Mouse (Mus musculus): ENCODE results near the gene Gm20431.

DNA sequence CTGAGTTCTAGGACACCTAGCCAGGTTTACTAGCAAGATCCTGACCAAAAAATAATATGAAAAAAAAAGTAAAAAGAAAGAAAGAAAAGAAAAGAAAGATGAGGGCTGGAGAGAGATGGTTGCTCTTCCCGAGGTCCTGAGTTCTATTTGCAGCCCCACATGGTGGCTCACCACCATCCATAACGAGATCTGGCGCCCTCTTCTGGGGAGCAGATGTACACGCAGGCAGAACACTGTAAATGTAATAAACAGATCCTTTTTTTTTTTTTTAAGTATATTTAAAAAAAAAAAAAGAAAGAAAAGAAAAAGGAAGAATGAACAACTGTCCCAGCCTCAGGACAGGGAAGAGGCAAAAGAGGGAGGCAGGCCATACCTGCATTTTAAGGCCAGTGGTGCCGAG, 17.3 kb upstream of the Gm20431 start:
- TF ChIP-seq CTCF (IDR thresholded peaks at IDR 0.05; ENCODE audit: insufficient read depth, low read length), result peak; percentile 43
- no peak for TF ChIP-seq POLR2A (IDR thresholded peaks at IDR 0.05; ENCODE audit: borderline replicate concordance, extremely low read depth, low read depth, low read length)

All from lung, adult 2 months (tissue).